Mouse (Mus musculus) C2C12 (cell line): ENCODE results near the gene Fabp1. TPM values are rescaled to one million over a fixed set of nuclear protein-coding genes. Genes with fewer than 3 reads are reported as not detected.
A peak's percentile ranks its signal among the peaks of the same experiment; 100 is the strongest.

Experiments
- H3K27me3 ChIP-seq: one replicate; pipeline ENCODE4 v1.6.1; 2011; ENCODE audit not compliant: control insufficient read depth, insufficient read depth, insufficient read length
- H3K36me3 ChIP-seq: one replicate; pipeline ENCODE4 v1.6.1; 2011; ENCODE audit not compliant: control insufficient read depth, insufficient read depth
- H3K4me3 ChIP-seq: one replicate; pipeline ENCODE4 v1.5.1; 2011; ENCODE audit warnings: mild to moderate bottlenecking, control low read depth; ENCODE audit not compliant: poor library complexity, insufficient read depth, severe bottlenecking
- H3K79me2 ChIP-seq: one replicate; pipeline ENCODE4 v1.6.1; 2011; ENCODE audit not compliant: control insufficient read depth, insufficient read depth
- H3K79me3 ChIP-seq: one replicate; pipeline ENCODE4 v1.6.1; 2011; ENCODE audit warnings: low read depth, control low read depth
- H3ac ChIP-seq: one replicate; pipeline ENCODE3; 2011; ENCODE audit warnings: low read depth; ENCODE audit not compliant: control insufficient read depth, insufficient read length
- CEBPB ChIP-seq: IDR thresholded peaks from one replicate; pipeline ENCODE4 v1.6.1; 2011; ENCODE audit warnings: low read depth, mild to moderate bottlenecking, control low read depth, moderate library complexity
- CTCF ChIP-seq: IDR thresholded peaks from one replicate; pipeline ENCODE4 v1.5.1; 2011; ENCODE audit not compliant: control insufficient read depth, insufficient read depth, insufficient read length
- FOSL1 ChIP-seq: IDR thresholded peaks from one replicate; pipeline ENCODE4 v1.8.0; 2011; ENCODE audit warnings: mild to moderate bottlenecking, low read length; ENCODE audit not compliant: poor library complexity, insufficient read depth, severe bottlenecking
- MAX ChIP-seq: IDR thresholded peaks from one replicate; pipeline ENCODE4 v1.6.1; 2011; ENCODE audit warnings: mild to moderate bottlenecking, control low read depth
- MYOD1 ChIP-seq: IDR thresholded peaks from one replicate; pipeline ENCODE4 v1.6.1; 2011; ENCODE audit warnings: low read depth; ENCODE audit not compliant: control insufficient read depth, insufficient read length
- MYOG ChIP-seq: IDR thresholded peaks from one replicate; pipeline ENCODE4 v1.6.1; 2011; ENCODE audit not compliant: control insufficient read depth, insufficient read length; ENCODE audit errors: extremely low read depth
- USF1 ChIP-seq: IDR thresholded peaks from one replicate; pipeline ENCODE4 v1.6.1; 2011; ENCODE audit warnings: low read depth, mild to moderate bottlenecking, control low read depth, moderate library complexity
- polyA plus RNA-seq: library from polyadenylated mRNA; unstranded; fragments of >200 nt; fragmentation: generic; extraction: Trizol; gene quantifications from one replicate; pipeline ENCODE4 v1.2.1, GENCODE M21; 2012; ENCODE audit warnings: missing spikeins

The Fabp1 gene
- polyA plus RNA-seq, 1 experiment: not detected

GRCm38 (mm10) chr6:71243258-71243657 is 43.6 kb downstream of the Fabp1 start:
- H3K36me3 ChIP-seq: no peaks in the 10 kb centered on the region
- no peak overlapping the region for H3K4me3 ChIP-seq
- TF ChIP-seq USF1 (no peak), FOSL1 (no peak), MYOD1 (no peak), MYOG (no peak), CTCF (no peak), CEBPB (no peak), MAX (no peak)
- no peak overlapping the region for H3ac ChIP-seq
- no peaks in the 10 kb centered on the region for H3K79me3 ChIP-seq
- no peaks in the 10 kb centered on the region for H3K27me3 ChIP-seq
- no peaks in the 10 kb centered on the region for H3K79me2 ChIP-seq

GRCm38 (mm10) chr6:71248420-71248819 is 48.8 kb downstream of the Fabp1 start:
- TF ChIP-seq USF1 (no peak), MYOD1 (no peak), MYOG (no peak), FOSL1 (no peak), CEBPB (no peak)
- H3K79me2 ChIP-seq: no peaks in the 10 kb centered on the region
- no peaks in the 10 kb centered on the region for H3K79me3 ChIP-seq
- H3K27me3 ChIP-seq: no peaks in the 10 kb centered on the region
- H3ac ChIP-seq: no peak overlapping the region
- no peak overlapping the region for H3K4me3 ChIP-seq
- H3K36me3 ChIP-seq: no peaks in the 10 kb centered on the region

GRCm38 (mm10) chr6:71249615-71250014 is 50.0 kb downstream of the Fabp1 start:
- no peaks in the 10 kb centered on the region for H3K79me2 ChIP-seq
- H3K27me3 ChIP-seq: no peaks in the 10 kb centered on the region
- no peak overlapping the region for H3ac ChIP-seq
- TF ChIP-seq FOSL1 (no peak), MYOG (no peak), CEBPB (no peak), USF1 (no peak), CTCF (no peak), MAX (no peak), MYOD1 (no peak)
- H3K36me3 ChIP-seq: no peaks in the 10 kb centered on the region
- no peak overlapping the region for H3K4me3 ChIP-seq
- no peaks in the 10 kb centered on the region for H3K79me3 ChIP-seq

- H3K79me2 ChIP-seq: no peaks in the 10 kb centered on the region
- no peaks in the 10 kb centered on the region for H3K27me3 ChIP-seq
- no peak overlapping the region for H3ac ChIP-seq
- TF ChIP-seq MYOD1 (peak; percentile 93), CTCF (no peak), FOSL1 (no peak)
- no peaks in the 10 kb centered on the region for H3K36me3 ChIP-seq
- H3K79me3 ChIP-seq: no peaks in the 10 kb centered on the region
- H3K4me3 ChIP-seq: no peak overlapping the region
Observed at GRCm38 (mm10) chr6:71250951-71251350, 51.3 kb downstream of the Fabp1 start.

GRCm38 (mm10) chr6:71254456-71254855 is 54.8 kb downstream of the Fabp1 start:
- TF ChIP-seq MYOG (no peak), MYOD1 (no peak), USF1 (no peak), CEBPB (no peak), CTCF (no peak), FOSL1 (no peak), MAX (no peak)
- Histone ChIP-seq H3K79me2 (no peaks in the 10 kb centered on the region), H3ac (no peak overlapping the region), H3K79me3 (no peaks in the 10 kb centered on the region), H3K27me3 (no peaks in the 10 kb centered on the region), H3K36me3 (no peaks in the 10 kb centered on the region), H3K4me3 (no peak overlapping the region)

Other genes with a start within 250 kb of the Fabp1 start
- not detected for gene Foxi3, start 243.3 kb upstream of the Fabp1 start, polyA plus RNA-seq
- not detected for gene Thnsl2, start 55.4 kb upstream of the Fabp1 start, polyA plus RNA-seq
- gene Krcc1, start 71.8 kb downstream of the Fabp1 start, polyA plus RNA-seq: 11.5 TPM
- gene Smyd1, start 122.4 kb downstream of the Fabp1 start, polyA plus RNA-seq: 7.1 TPM
- gene Cd8b1, start 123.0 kb downstream of the Fabp1 start, polyA plus RNA-seq: not detected
- gene Cd8a, start 173.6 kb downstream of the Fabp1 start, polyA plus RNA-seq: not detected
- 4.0 TPM for gene Rmnd5a, start 240.8 kb downstream of the Fabp1 start, polyA plus RNA-seq